In the genomic region with DNA sequence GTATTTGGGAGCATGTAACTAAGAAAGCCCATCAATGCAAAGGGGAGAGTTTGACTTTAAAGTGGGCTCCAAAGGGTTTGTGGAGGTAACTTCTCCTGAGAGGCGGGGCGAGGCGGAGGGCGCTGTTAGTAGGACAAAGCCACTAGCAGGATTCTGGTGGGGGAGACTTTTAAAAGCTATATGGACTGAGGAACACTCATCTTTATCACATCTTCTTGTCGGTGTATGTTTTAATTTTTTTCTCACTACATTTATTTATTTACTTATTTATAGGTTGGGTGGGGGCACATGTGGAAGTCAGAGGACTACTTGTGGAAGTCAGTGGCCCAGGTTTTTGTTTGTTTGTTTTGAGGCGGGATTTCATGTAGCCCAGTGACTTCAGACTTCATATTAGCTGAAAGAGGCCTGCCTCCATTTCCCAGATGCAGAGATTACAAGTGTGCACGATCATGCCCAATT, we compare ENCODE assay signal across 8 mouse cellular contexts. TPM values are rescaled to one million over a fixed set of nuclear protein-coding genes. Genes with fewer than 3 reads are reported as not detected.
DNase-seq lines count a peak whose midpoint lies in the region; ATAC-seq lines count a peak whose summit lies in the region.

No protein-coding gene starts in this region.

- H3K4me2 ChIP-seq in kidney, embryonic 16.5 days (replicated peaks; ENCODE audit: low read depth, low read length): peak overlapping the region; percentile 77
- H3K4me2 ChIP-seq in hindbrain, embryonic 13.5 days: peak overlapping the region; percentile 65
- H3K4me2 ChIP-seq in midbrain, embryonic 12.5 days (replicated peaks): peak overlapping the region; percentile 62

- no peaks in the 10 kb centered on the region for H3K9me3 ChIP-seq in kidney, embryonic 16.5 days (ENCODE audit: low read length)
- H3K9me3 ChIP-seq in hindbrain, embryonic 13.5 days: no peaks in the 10 kb centered on the region
- H3K9me3 ChIP-seq in midbrain, embryonic 12.5 days: no peaks in the 10 kb centered on the region

- H3K4me1 ChIP-seq in kidney, embryonic 16.5 days (ENCODE audit: insufficient read depth, low read length): peaks cover 11% of the 10 kb centered on the region
- H3K4me1 ChIP-seq in hindbrain, embryonic 13.5 days (replicated peaks): peaks cover 14% of the 10 kb centered on the region
- peaks cover 11% of the 10 kb centered on the region; the same call in 1 of the 2 replicates for H3K4me1 ChIP-seq in midbrain, embryonic 12.5 days

- peak overlapping the region; percentile 91 for H3K27ac ChIP-seq in kidney, embryonic 16.5 days (ENCODE audit: low read length)
- no peak overlapping the region for H3K27ac ChIP-seq in hindbrain, embryonic 13.5 days
- H3K27ac ChIP-seq in midbrain, embryonic 12.5 days (replicated peaks): peak overlapping the region; percentile 42; the same call in 1 of the 2 replicates

- H3K27me3 ChIP-seq in kidney, embryonic 16.5 days (ENCODE audit: insufficient read depth, low read length): no peaks in the 10 kb centered on the region
- H3K27me3 ChIP-seq in hindbrain, embryonic 13.5 days: peaks cover 15% of the 10 kb centered on the region
- no peaks in the 10 kb centered on the region for H3K27me3 ChIP-seq in midbrain, embryonic 12.5 days

- WGBS in kidney, embryonic 16.5 days: 42% methylated on average over 7 of the region's 7 CpGs
- 44% methylated on average over 7 of the region's 7 CpGs for WGBS in hindbrain, embryonic 13.5 days
- WGBS in midbrain, embryonic 12.5 days: 30% methylated on average over 7 of the region's 7 CpGs

- no peak; the same call in 1 of the 2 replicates for ATAC-seq in kidney, embryonic 16.5 days (ENCODE audit: low FRiP score, low TSS enrichment)
- ATAC-seq in hindbrain, embryonic 13.5 days (ENCODE audit: low FRiP score): no peak; the same call in 1 of the 2 replicates
- ATAC-seq in midbrain, embryonic 12.5 days (ENCODE audit: low FRiP score, low read depth): no peak; the same call in 1 of the 2 replicates

- H3K36me3 ChIP-seq in kidney, embryonic 16.5 days (ENCODE audit: insufficient read depth, low read length): no peaks in the 10 kb centered on the region
- H3K36me3 ChIP-seq in hindbrain, embryonic 13.5 days: no peaks in the 10 kb centered on the region
- no peaks in the 10 kb centered on the region for H3K36me3 ChIP-seq in midbrain, embryonic 12.5 days

- no peak for DNase-seq in kidney, adult 9 months
- DNase-seq in ZHBTc4 (ENCODE audit: low read depth, low spot score): peak; percentile 81
- DNase-seq in urinary bladder, postnatal 10 days (ENCODE audit: low spot score): no peak
- no peak for DNase-seq in cerebellum, adult 18-20 months
- DNase-seq in gastrocnemius, postnatal 4 days (ENCODE audit: low spot score in 2 of 2): no peak

- peak overlapping the region; percentile 45 for H3K4me3 ChIP-seq in kidney, embryonic 16.5 days (ENCODE audit: low read length)
- H3K4me3 ChIP-seq in hindbrain, embryonic 13.5 days: peak overlapping the region; percentile 42
- peak overlapping the region; percentile 41 for H3K4me3 ChIP-seq in midbrain, embryonic 12.5 days

- peak overlapping the region; percentile 67 for H3K9ac ChIP-seq in kidney, embryonic 16.5 days (replicated peaks; ENCODE audit: low read length)
- peak overlapping the region; percentile 66; the same call in 1 of the 2 replicates for H3K9ac ChIP-seq in hindbrain, embryonic 13.5 days
- H3K9ac ChIP-seq in midbrain, embryonic 12.5 days (replicated peaks): peak overlapping the region; percentile 50

RNA-seq across cellular contexts. Expression of gene Zfp13, which starts 0.3 kb away (rescaled TPM):
- 19.1 and 19.3 TPM in 2 replicates for polyA plus RNA-seq in kidney, embryonic 16.5 days (2015; fragmentation: Nextera tagmentation; extraction: Ambion mirVana)
- polyA plus RNA-seq in hindbrain, embryonic 13.5 days (2015; fragmentation: Nextera tagmentation; extraction: Ambion mirVana): 28.2 and 28.3 TPM in 2 replicates
- 24.1 and 25.9 TPM in 2 replicates for polyA plus RNA-seq in midbrain, embryonic 12.5 days (2016; fragmentation: Nextera tagmentation; extraction: Ambion mirVana)
- 1 to 10 TPM; 8.3 to 9.9 TPM for total RNA-seq in gastrocnemius, postnatal 4 days (2021)

RNA-seq across cellular contexts. Expression of gene Zscan10, which starts 1.0 kb away (rescaled TPM):
- polyA plus RNA-seq in kidney, embryonic 16.5 days (2015; fragmentation: Nextera tagmentation; extraction: Ambion mirVana): 0.26 TPM in 1 of 2 replicates, not detected in the other
- 0.13 and 0.22 TPM in 2 replicates for polyA plus RNA-seq in hindbrain, embryonic 13.5 days (2015; fragmentation: Nextera tagmentation; extraction: Ambion mirVana)
- 0.16 TPM in 1 of 2 replicates, not detected in the other for polyA plus RNA-seq in midbrain, embryonic 12.5 days (2016; fragmentation: Nextera tagmentation; extraction: Ambion mirVana)
- total RNA-seq in gastrocnemius, postnatal 4 days (2021): not detected

RNA-seq across cellular contexts. Expression of gene Zfp213, which starts 35.6 kb away (rescaled TPM):
- 24.1 and 26.5 TPM in 2 replicates for polyA plus RNA-seq in kidney, embryonic 16.5 days (2015; fragmentation: Nextera tagmentation; extraction: Ambion mirVana)
- 17.7 and 18.2 TPM in 2 replicates for polyA plus RNA-seq in hindbrain, embryonic 13.5 days (2015; fragmentation: Nextera tagmentation; extraction: Ambion mirVana)
- 21.8 and 22.4 TPM in 2 replicates for polyA plus RNA-seq in midbrain, embryonic 12.5 days (2016; fragmentation: Nextera tagmentation; extraction: Ambion mirVana)
- total RNA-seq in gastrocnemius, postnatal 4 days (2021): 1 to 10 TPM; 4.7 to 5.3 TPM

RNA-seq across cellular contexts. Expression of gene Mmp25, which starts 45.4 kb away (rescaled TPM):
- polyA plus RNA-seq in kidney, embryonic 16.5 days (2015; fragmentation: Nextera tagmentation; extraction: Ambion mirVana): 1.1 and 1.2 TPM in 2 replicates
- polyA plus RNA-seq in hindbrain, embryonic 13.5 days (2015; fragmentation: Nextera tagmentation; extraction: Ambion mirVana): 1.2 and 1.7 TPM in 2 replicates
- 1.5 and 1.7 TPM in 2 replicates for polyA plus RNA-seq in midbrain, embryonic 12.5 days (2016; fragmentation: Nextera tagmentation; extraction: Ambion mirVana)
- total RNA-seq in gastrocnemius, postnatal 4 days (2021): under 1 TPM; 0.70 to 0.71 TPM
